Mouse (Mus musculus) embryonic fibroblast, embryonic 13.5 days (primary cell): ENCODE measurements around the gene Acp2.

Source experiments
- CTCF ChIP-seq: IDR thresholded peaks from 2 replicates; pipeline ENCODE4 v1.5.1; 2011; ENCODE audit warnings: mild to moderate bottlenecking, control low read depth, low read length, moderate library complexity, borderline replicate concordance; ENCODE audit not compliant: insufficient read depth
- POLR2A ChIP-seq: IDR thresholded peaks from 2 replicates; pipeline ENCODE4 v1.6.1; 2011; ENCODE audit warnings: low read depth, mild to moderate bottlenecking, control low read depth, low read length, moderate library complexity

- TF ChIP-seq CTCF, result no peak
- TF ChIP-seq POLR2A, result no peak
These were observed 16.5 kb upstream of the Acp2 start for GRCm38 (mm10) chr2:91186208-91186607.
